Mouse (Mus musculus): ENCODE results near the gene Mfsd6. TPM values are rescaled to one million over a fixed set of nuclear protein-coding genes. Genes with fewer than 3 reads are reported as not detected.

Gene Mfsd6
- total and polyA plus RNA-seq, 3 experiments = 0.36 to 0.89 (median 0.47) TPM

DNA sequence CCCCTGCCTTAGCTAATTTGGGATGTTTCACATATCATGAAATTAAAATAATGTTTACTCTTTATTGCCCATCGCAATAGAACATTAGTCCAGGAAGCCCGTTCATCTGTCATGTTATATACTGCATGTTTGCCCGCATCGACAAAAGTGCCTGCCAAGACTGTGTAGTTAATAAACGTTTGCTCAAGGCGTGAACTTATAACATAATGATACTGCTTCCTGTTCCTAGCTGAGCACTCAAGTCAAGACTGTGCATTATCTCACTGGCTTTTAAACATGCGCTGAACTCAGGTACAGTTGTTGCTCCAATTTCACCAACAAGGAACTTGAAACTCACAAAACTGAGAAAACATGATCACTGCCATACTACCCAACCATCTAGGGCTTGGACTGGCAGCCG is 39.6 kb downstream of the Mfsd6 start:
- TF ChIP-seq BHLHE40 (IDR thresholded peaks at IDR 0.05; ENCODE audit: low read depth, low read length) = no peak
- TF ChIP-seq JUN (IDR thresholded peaks at IDR 0.05; ENCODE audit: insufficient read depth, low read depth, low read length) = no peak
- TF ChIP-seq GABPA (IDR thresholded peaks at IDR 0.05; ENCODE audit: insufficient replicate concordance, low read depth, low read length) = no peak
- TF ChIP-seq KAT2A (IDR thresholded peaks at IDR 0.05; ENCODE audit: insufficient replicate concordance, low read length) = no peak
- TF ChIP-seq CHD1 (IDR thresholded peaks at IDR 0.05; ENCODE audit: low read depth, low read length) = no peak
- TF ChIP-seq POLR2AphosphoS2 (IDR thresholded peaks at IDR 0.05; ENCODE audit: low read depth, low read length) = no peak
- no peak for TF ChIP-seq ZNF384 (IDR thresholded peaks at IDR 0.05; ENCODE audit: low read depth, low read length)
- TF ChIP-seq RAD21 (IDR thresholded peaks at IDR 0.05; ENCODE audit: low read depth, low read length) = no peak
- TF ChIP-seq USF1 (IDR thresholded peaks at IDR 0.05; ENCODE audit: low read depth, low read length) = no peak
- no peak for TF ChIP-seq SIN3A (IDR thresholded peaks at IDR 0.05; ENCODE audit: low read length)
- no peak for TF ChIP-seq PAX5 (IDR thresholded peaks at IDR 0.05; ENCODE audit: low read length)
- no peak for TF ChIP-seq ZKSCAN1 (IDR thresholded peaks at IDR 0.05; ENCODE audit: borderline replicate concordance, low read depth, low read length)
- no peak for TF ChIP-seq MAZ (IDR thresholded peaks at IDR 0.05; ENCODE audit: low read depth, low read length)
- no peak for TF ChIP-seq ELF1 (IDR thresholded peaks at IDR 0.05; ENCODE audit: low read depth, low read length)
- no peak for TF ChIP-seq RCOR1 (conservative IDR thresholded peaks at IDR 0.05; ENCODE audit: low read depth, low read length)
- H3K4me3 ChIP-seq (replicated peaks in 1 of 3; ENCODE audit: low read depth in 2 of 3, low read length in 2 of 3, poor library complexity in 1 of 3) = no peak overlapping the region
- in situ Hi-C loops (cut with MboI; ENCODE audit: low pct_ligation_motif_present, low pct_unique_long_range_greater_than_20kb, low sequenced_read_pairs) (no loop called here), dilution Hi-C loops (cut with MboI; ENCODE audit: extremely low pct_ligation_motif_present, extremely low pct_unique_long_range_greater_than_20kb, low sequenced_read_pairs) (no loop called here)
- no peaks in the 10 kb centered on the region for H3K27me3 ChIP-seq (replicated peaks)
- H3K4me1 ChIP-seq (ENCODE audit: control insufficient read depth in 1 of 2, insufficient read depth in 2 of 2) = no peaks in the 10 kb centered on the region
- no peaks in the 10 kb centered on the region for H3K36me3 ChIP-seq (replicated peaks in 1 of 2; ENCODE audit: control insufficient read depth in 1 of 2, insufficient read depth in 1 of 2, low read length in 1 of 2)
- DNase-seq (ENCODE audit: extremely low read depth) = no peak
- H3K4me2 ChIP-seq (ENCODE audit: insufficient read depth, low read depth, poor library complexity, severe bottlenecking) = no peak overlapping the region
- no peak overlapping the region for H3K27ac ChIP-seq (ENCODE audit: insufficient read depth, low read depth)
- H3K9ac ChIP-seq (ENCODE audit: insufficient read depth, low read depth) = no peak overlapping the region
- H3K9me3 ChIP-seq (replicated peaks; ENCODE audit: low read length) = no peaks in the 10 kb centered on the region
- no peaks in the 10 kb centered on the region for H3K79me2 ChIP-seq (replicated peaks; ENCODE audit: control insufficient read depth, extremely low read depth, insufficient read depth, poor library complexity, severe bottlenecking)

DNA sequence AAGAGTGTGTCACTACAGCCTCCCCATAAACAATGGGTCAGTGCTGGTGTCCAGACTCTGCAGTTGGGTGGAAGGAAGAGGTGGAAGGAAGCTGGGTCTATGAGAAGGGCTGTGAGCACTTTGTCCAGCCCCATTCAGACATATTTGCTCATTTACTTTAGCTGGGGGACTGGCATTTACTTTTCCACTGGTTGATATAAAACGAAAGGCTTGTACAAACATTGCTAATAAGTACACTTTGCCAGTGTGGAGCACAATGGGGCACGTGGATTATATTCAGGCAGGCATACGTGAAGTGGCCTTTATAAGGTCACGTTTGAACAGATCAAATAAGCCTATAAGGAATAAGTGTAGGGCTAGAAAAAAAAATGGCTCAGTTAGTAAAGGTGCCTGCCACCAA is 43.7 kb downstream of the Mfsd6 start:
- Histone ChIP-seq H3K4me3 (replicated peaks in 1 of 3; ENCODE audit: low read depth in 2 of 3, low read length in 2 of 3, poor library complexity in 1 of 3) (no peak overlapping the region), H3K27me3 (replicated peaks) (no peaks in the 10 kb centered on the region), H3K27ac (ENCODE audit: insufficient read depth, low read depth) (no peak overlapping the region), H3K36me3 (replicated peaks in 1 of 2; ENCODE audit: control insufficient read depth in 1 of 2, insufficient read depth in 1 of 2, low read length in 1 of 2) (no peaks in the 10 kb centered on the region), H3K79me2 (replicated peaks; ENCODE audit: control insufficient read depth, extremely low read depth, insufficient read depth, poor library complexity, severe bottlenecking) (no peaks in the 10 kb centered on the region), H3K4me2 (ENCODE audit: insufficient read depth, low read depth, poor library complexity, severe bottlenecking) (no peak overlapping the region), H3K4me1 (ENCODE audit: control insufficient read depth in 1 of 2, insufficient read depth in 2 of 2) (no peaks in the 10 kb centered on the region), H3K9ac (ENCODE audit: insufficient read depth, low read depth) (no peak overlapping the region), H3K9me3 (replicated peaks; ENCODE audit: low read length) (no peaks in the 10 kb centered on the region)
- no peak for DNase-seq (ENCODE audit: extremely low read depth)
- in situ Hi-C loops (cut with MboI; ENCODE audit: low pct_ligation_motif_present, low pct_unique_long_range_greater_than_20kb, low sequenced_read_pairs) (no loop called here), dilution Hi-C loops (cut with MboI; ENCODE audit: extremely low pct_ligation_motif_present, extremely low pct_unique_long_range_greater_than_20kb, low sequenced_read_pairs) (no loop called here)
- TF ChIP-seq ZKSCAN1 (IDR thresholded peaks at IDR 0.05; ENCODE audit: borderline replicate concordance, low read depth, low read length) (no peak), CHD2 (IDR thresholded peaks at IDR 0.05; ENCODE audit: low read length) (no peak), ETS1 (conservative IDR thresholded peaks at IDR 0.05; ENCODE audit: low read depth, low read length) (no peak), IRF4 (IDR thresholded peaks at IDR 0.05; ENCODE audit: low read depth, low read length) (no peak), ZC3H11A (IDR thresholded peaks at IDR 0.05; ENCODE audit: low read depth, low read length) (no peak), TBP (conservative IDR thresholded peaks at IDR 0.05; ENCODE audit: low read depth, low read length) (no peak), ELF1 (IDR thresholded peaks at IDR 0.05; ENCODE audit: low read depth, low read length) (no peak), JUND (conservative IDR thresholded peaks at IDR 0.05; ENCODE audit: low read depth, low read length) (no peak), SMC3 (IDR thresholded peaks at IDR 0.05; ENCODE audit: low read depth, low read length) (no peak), CTCF (conservative IDR thresholded peaks at IDR 0.05 in 1 of 2, IDR thresholded peaks at IDR 0.05 in 1 of 2; ENCODE audit: low read depth in 2 of 2, low read length in 2 of 2) (no peak), SIN3A (IDR thresholded peaks at IDR 0.05; ENCODE audit: low read length) (no peak), MYC (IDR thresholded peaks at IDR 0.05; ENCODE audit: low read depth, low read length) (no peak), MAZ (IDR thresholded peaks at IDR 0.05; ENCODE audit: low read depth, low read length) (no peak), NELFE (IDR thresholded peaks at IDR 0.05; ENCODE audit: low read depth, low read length) (no peak)
